Mouse (Mus musculus) heart, embryonic 15.5 days (tissue): Measurements from ENCODE around the gene Peli2. TPM values are rescaled to one million over a fixed set of nuclear protein-coding genes. Genes with fewer than 3 reads are reported as not detected.
"Not testable (repeated sequence)": the region's sequence is repeated elsewhere in the genome, so short reads cannot be mapped to it uniquely, and the experiment has no call there.

Source experiments
- ATAC-seq: fragments of 200-750 bp; cut with Nextera tagmentation; replicated peaks from 2 replicates; pipeline ENCODE4 v1.8.0; 2017; ENCODE audit warnings: low read depth, moderate TSS enrichment; ENCODE audit not compliant: insufficient number of reproducible peaks, insufficient read depth, low FRiP score
- H3K27ac ChIP-seq: fragments of 300-500 bp; sonication (generic); 2 replicates; pipeline ENCODE4 v1.5.1; 2015; ENCODE audit warnings: mild to moderate bottlenecking, inconsistent platforms
- H3K27me3 ChIP-seq: fragments of 300-500 bp; sonication (generic); 2 replicates; pipeline ENCODE4 v1.6.1; 2015; ENCODE audit warnings: inconsistent platforms
- H3K36me3 ChIP-seq: fragments of 300-500 bp; sonication (generic); 2 replicates; pipeline ENCODE4 v1.6.1; 2015; ENCODE audit warnings: mild to moderate bottlenecking, inconsistent platforms
- H3K4me1 ChIP-seq: fragments of 300-500 bp; sonication (generic); replicated peaks from 2 replicates; pipeline ENCODE4 v1.6.1; 2015; ENCODE audit warnings: inconsistent platforms
- H3K4me2 ChIP-seq: fragments of 300-500 bp; sonication (generic); 2 replicates; pipeline ENCODE4 v1.6.1; 2015; ENCODE audit warnings: inconsistent platforms, mild to moderate bottlenecking, moderate library complexity
- H3K4me3 ChIP-seq: fragments of 300-500 bp; sonication (generic); 2 replicates; pipeline ENCODE4 v1.5.1; 2015; ENCODE audit warnings: mild to moderate bottlenecking, inconsistent platforms
- H3K9ac ChIP-seq: fragments of 300-500 bp; sonication (generic); 2 replicates; pipeline ENCODE4 v1.6.1; 2015; ENCODE audit warnings: mild to moderate bottlenecking, inconsistent platforms
- H3K9me3 ChIP-seq: fragments of 300-500 bp; sonication (generic); replicated peaks from 2 replicates; pipeline ENCODE4 v1.6.1; 2016; ENCODE audit warnings: inconsistent platforms
- WGBS: fragments of 180-500 bp; shearing (Covaris S2); methylation state at CpG from one replicate; pipeline ENCODE4 v1.1.7; 2015; ENCODE audit warnings: mixed read lengths; 5-methylcytosine and 5-hydroxymethylcytosine counted together
- polyA plus RNA-seq: library from polyadenylated mRNA; unstranded; fragments of >200 nt; fragmentation: Nextera tagmentation; extraction: Ambion mirVana; gene quantifications from 2 replicates; pipeline ENCODE4 v1.2.1, GENCODE M21; 2015

Peli2 gene
- 2.3 and 5.1 TPM in 2 replicates for polyA plus RNA-seq

- H3K27me3 ChIP-seq = peaks cover 15% of the 10 kb centered on the region; the same call in 1 of the 2 replicates
Measured at GRCm38 (mm10) chr14:48120752-48121528, at the start of gene Peli2. Gene Peli2, plus strand, starts transcription at chr14:48120823.

DNA sequence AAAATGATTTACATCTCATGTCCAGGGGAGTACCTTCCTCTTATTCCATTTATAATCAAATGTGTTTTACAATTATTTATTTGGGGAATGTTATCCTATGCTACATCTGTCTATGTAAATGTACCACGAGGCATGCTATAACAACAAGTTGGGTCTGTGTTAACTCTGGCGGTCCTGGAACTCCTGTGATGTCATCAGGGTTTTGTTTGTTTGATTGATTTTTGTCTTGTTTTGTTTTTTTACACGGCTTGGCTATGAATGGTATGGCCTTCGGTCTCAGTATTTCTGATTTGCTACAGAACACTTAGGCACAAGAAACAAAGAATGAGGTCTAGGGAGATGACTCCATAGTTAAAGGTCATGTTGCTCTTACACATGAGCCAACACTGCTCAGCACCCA, 48.5 kb upstream of the Peli2 start:
- Histone ChIP-seq H3K9me3 (no peaks in the 10 kb centered on the region), H3K9ac (no peak overlapping the region), H3K36me3 (no peaks in the 10 kb centered on the region), H3K4me1 (peaks cover 10% of the 10 kb centered on the region), H3K4me3 (no peak overlapping the region), H3K27me3 (no peaks in the 10 kb centered on the region), H3K4me2 (no peak overlapping the region), H3K27ac (no peak overlapping the region)
- WGBS = 75% methylated on average over 4 of the region's 4 CpGs
- ATAC-seq = no peak

More at GRCm38 (mm10) chr14:48120752-48121528, at the start of gene Peli2:
- Histone ChIP-seq H3K9ac (peak within 1 kb of the TSS; percentile 81), H3K9me3 (no peaks in the 10 kb centered on the region), H3K4me2 (peak within 1 kb of the TSS; percentile 97), H3K4me3 (peak within 1 kb of the TSS; percentile 89), H3K36me3 (no peaks in the 10 kb centered on the region), H3K27ac (peak within 1 kb of the TSS; percentile 73), H3K4me1 (peaks cover 13% of the 10 kb centered on the region)
- peak; percentile 71 for ATAC-seq
- 1% methylated on average over 106 of the region's 117 CpGs for WGBS

- no peaks in the 10 kb centered on the region for H3K9me3 ChIP-seq
- H3K36me3 ChIP-seq = no peaks in the 10 kb centered on the region
- H3K4me2 ChIP-seq = peak overlapping the region; percentile 48
- peak overlapping the region; percentile 43 for H3K27ac ChIP-seq
- H3K4me3 ChIP-seq = no peak overlapping the region
- no peak overlapping the region for H3K9ac ChIP-seq
- H3K27me3 ChIP-seq = no peaks in the 10 kb centered on the region
- peak; percentile 81 for ATAC-seq
- H3K4me1 ChIP-seq = peaks cover 10% of the 10 kb centered on the region
- WGBS = 32% methylated on average over 24 of the region's 24 CpGs
Measured at GRCm38 (mm10) chr14:48073247-48074161, 47.1 kb upstream of the Peli2 start.

DNA sequence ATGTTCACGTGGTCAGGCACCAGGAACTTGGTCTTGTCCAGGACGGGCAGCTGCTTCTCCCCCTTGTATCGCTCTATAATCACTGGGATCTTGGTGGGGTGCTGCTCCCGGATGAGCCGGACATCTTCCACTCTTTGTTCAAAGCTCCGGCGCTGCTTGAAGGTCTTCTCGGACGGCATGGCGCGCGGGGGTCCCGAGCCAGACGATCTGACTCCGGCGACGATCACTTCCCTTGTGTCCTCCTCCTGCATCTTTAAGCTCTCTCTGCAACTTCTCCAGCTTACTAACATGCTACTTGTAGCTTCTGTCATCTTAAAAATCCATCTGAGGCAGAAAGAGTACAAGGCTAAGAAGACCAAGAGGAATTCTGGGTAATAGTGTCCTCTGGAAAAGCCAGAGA, 41.0 kb upstream of the Peli2 start:
- ATAC-seq, H3K4me2 ChIP-seq, H3K36me3 ChIP-seq, H3K4me3 ChIP-seq, H3K27me3 ChIP-seq, H3K4me1 ChIP-seq, H3K27ac ChIP-seq, H3K9me3 ChIP-seq, H3K9ac ChIP-seq: not testable (repeated sequence)
- WGBS = 90% methylated on average over 17 of the region's 17 CpGs

GRCm38 (mm10) chr14:48083836-48084812, 36.5 kb upstream of the Peli2 start:
- Histone ChIP-seq H3K4me1 (0 out of 2 replicates have a peak, but pooled peaks cover 2% of the 10 kb centered on the region), H3K9me3 (no peaks in the 10 kb centered on the region), H3K27ac (peak overlapping the region; percentile 1; the same call in 1 of the 2 replicates), H3K4me2 (peak overlapping the region; percentile 7; the same call in 1 of the 2 replicates), H3K4me3 (no peak overlapping the region), H3K36me3 (no peaks in the 10 kb centered on the region), H3K9ac (no peak overlapping the region), H3K27me3 (no peaks in the 10 kb centered on the region)
- ATAC-seq = no peak; the same call in 1 of the 2 replicates
- 19% methylated on average over 14 of the region's 14 CpGs for WGBS

DNA sequence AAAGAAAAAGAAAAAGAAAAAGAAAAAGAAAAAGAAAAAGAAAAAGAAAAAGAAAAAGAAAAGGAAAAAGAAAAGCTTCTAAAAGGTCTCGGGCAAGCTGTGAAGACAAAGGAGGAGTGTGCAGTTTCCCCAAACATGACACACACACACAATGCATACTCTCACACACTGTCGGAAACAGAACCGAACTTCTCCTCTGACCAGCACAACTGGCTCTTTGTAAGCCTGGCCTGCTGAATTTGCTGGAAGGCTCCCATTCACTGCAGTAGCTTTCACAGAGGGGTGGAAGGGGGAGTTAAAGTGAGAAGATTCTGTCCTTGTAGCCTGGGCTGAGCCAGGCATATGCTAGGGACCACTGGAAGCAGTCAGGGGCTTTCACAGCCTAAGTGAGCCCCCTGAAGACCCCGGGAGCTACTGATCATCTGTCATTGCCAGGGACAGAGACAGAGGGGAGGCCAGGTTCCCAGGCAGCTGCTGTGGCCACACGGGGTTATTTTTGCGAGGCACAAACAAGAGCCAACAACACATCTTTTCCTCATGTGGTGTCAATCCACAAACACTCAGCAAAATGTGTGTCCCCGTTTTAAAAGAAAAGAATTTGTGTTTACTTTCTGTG, 33.8 kb upstream of the Peli2 start:
- H3K9me3 ChIP-seq = no peaks in the 10 kb centered on the region
- H3K27me3 ChIP-seq = no peaks in the 10 kb centered on the region
- no peak overlapping the region for H3K4me2 ChIP-seq
- H3K9ac ChIP-seq = no peak overlapping the region
- no peak overlapping the region for H3K4me3 ChIP-seq
- no peak for ATAC-seq
- 49% methylated on average over 7 of the region's 7 CpGs for WGBS
- 0 out of 2 replicates have a peak, but pooled peaks cover 2% of the 10 kb centered on the region for H3K4me1 ChIP-seq
- H3K36me3 ChIP-seq = no peaks in the 10 kb centered on the region
- H3K27ac ChIP-seq = no peak overlapping the region

DNA sequence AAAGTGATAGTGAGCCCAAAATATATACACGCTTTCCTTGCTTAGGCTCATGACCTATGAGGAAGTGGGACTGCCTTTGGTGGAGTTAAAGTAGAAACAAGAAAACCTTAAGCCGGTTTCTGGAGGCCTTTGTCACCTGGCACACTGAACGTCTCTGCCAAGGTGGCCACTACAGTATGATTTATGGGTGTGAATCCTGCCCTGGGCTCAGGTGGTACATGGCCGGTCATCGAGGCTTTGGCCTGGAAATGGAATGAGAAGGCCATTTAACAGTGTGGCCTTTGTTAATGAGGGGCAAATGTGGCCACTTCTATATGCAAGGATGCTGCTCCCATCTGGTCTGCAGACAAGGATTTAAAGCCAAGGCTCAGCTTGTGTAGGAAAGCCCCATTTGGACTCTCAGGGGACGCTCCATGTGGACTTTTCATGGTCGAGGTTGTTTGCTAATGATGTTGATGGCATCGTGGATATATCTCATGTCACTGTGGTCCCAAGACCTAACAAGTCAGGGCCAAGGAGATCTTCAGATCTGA, 33.3 kb upstream of the Peli2 start:
- 72% methylated on average over 8 of the region's 8 CpGs for WGBS
- Histone ChIP-seq H3K4me1 (0 out of 2 replicates have a peak, but pooled peaks cover 2% of the 10 kb centered on the region), H3K27me3 (no peaks in the 10 kb centered on the region), H3K27ac (no peak overlapping the region), H3K4me2 (no peak overlapping the region), H3K9me3 (no peaks in the 10 kb centered on the region), H3K36me3 (no peaks in the 10 kb centered on the region), H3K9ac (no peak overlapping the region), H3K4me3 (no peak overlapping the region)
- no peak for ATAC-seq

DNA sequence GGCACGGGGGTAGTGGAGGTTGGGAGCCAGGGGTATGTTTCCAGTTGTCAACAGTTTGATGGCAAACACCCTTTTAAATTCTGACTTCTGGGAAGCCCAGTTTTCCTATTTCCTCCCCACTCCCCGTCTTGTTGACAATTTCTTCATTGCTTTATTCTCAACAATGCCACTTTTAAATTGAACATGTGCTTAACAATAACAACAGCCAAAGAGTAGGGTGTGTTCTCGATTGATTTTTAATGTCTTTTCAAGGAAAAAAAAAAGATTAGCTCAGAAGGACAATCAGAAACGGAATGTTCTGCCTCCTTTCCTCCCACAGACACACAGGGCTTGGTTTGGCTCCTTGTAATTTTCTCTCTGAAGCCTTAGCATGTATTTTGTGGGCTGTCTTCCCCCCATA, 30.2 kb upstream of the Peli2 start:
- no peaks in the 10 kb centered on the region for H3K9me3 ChIP-seq
- H3K4me2 ChIP-seq = no peak overlapping the region
- H3K4me3 ChIP-seq = no peak overlapping the region
- no peaks in the 10 kb centered on the region for H3K4me1 ChIP-seq
- no peaks in the 10 kb centered on the region for H3K36me3 ChIP-seq
- no peak overlapping the region for H3K27ac ChIP-seq
- 41% methylated on average over 4 of the region's 4 CpGs for WGBS
- ATAC-seq = no peak
- no peaks in the 10 kb centered on the region for H3K27me3 ChIP-seq
- no peak overlapping the region for H3K9ac ChIP-seq

DNA sequence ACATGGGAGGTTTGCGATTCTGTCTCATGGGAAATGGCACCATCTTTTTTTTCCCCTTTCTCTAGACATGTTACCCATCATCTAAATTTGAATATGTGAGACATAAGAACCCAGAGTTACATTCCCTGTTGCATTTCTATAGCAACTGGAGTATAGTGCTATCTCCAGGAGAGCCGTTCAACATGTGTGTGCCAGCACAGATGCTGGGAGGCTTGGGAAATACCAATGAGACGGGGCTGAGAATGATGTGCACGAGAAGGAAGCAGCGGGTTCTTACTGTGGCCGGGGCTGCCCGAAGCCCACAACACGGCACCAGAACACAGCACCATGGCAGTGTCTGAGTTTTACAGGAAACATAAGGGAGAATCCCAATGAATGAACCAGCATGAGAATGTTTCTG, 29.5 kb upstream of the Peli2 start:
- 82% methylated on average over 8 of the region's 8 CpGs for WGBS
- H3K27me3 ChIP-seq = no peaks in the 10 kb centered on the region
- no peaks in the 10 kb centered on the region for H3K9me3 ChIP-seq
- no peak overlapping the region for H3K27ac ChIP-seq
- no peaks in the 10 kb centered on the region for H3K4me1 ChIP-seq
- H3K36me3 ChIP-seq = no peaks in the 10 kb centered on the region
- H3K4me3 ChIP-seq = no peak overlapping the region
- ATAC-seq = no peak
- H3K9ac ChIP-seq = no peak overlapping the region
- no peak overlapping the region for H3K4me2 ChIP-seq

DNA sequence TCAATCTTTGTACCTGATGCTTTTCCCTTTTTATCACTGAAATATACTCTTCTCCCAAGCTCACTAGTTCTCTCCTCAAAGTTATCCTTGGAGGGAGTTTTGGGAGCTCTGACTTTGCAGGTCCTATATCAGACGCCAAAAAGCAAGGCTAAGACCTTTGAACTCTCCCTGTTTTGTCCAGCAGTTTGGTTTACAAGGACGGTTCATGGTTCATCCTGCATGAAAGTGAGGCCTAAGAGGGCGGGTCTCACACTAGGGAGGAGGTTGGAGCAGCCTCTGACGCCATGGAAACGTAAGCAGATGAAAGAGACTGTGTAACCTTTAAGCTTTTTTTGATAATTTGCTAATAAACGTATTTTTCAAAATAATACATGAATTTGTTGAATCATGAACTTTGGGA, 22.4 kb upstream of the Peli2 start:
- Histone ChIP-seq H3K4me1 (no peaks in the 10 kb centered on the region), H3K9me3 (no peaks in the 10 kb centered on the region), H3K27me3 (no peaks in the 10 kb centered on the region), H3K27ac (no peak overlapping the region), H3K4me2 (no peak overlapping the region), H3K9ac (no peak overlapping the region), H3K4me3 (no peak overlapping the region), H3K36me3 (no peaks in the 10 kb centered on the region)
- 61% methylated on average over 6 of the region's 6 CpGs for WGBS
- ATAC-seq = no peak
